Mouse (Mus musculus) erythroblast, embryonic 14.5 days (primary cell): Measurements from ENCODE around the gene Capns2.

Experiments
- GATA1 ChIP-seq: IDR thresholded peaks from 2 replicates; pipeline ENCODE4 v1.6.1; 2012; ENCODE audit warnings: low read length, inconsistent platforms, mixed read lengths
- TAL1 ChIP-seq: IDR thresholded peaks from 3 replicates; pipeline ENCODE4 v1.6.1; 2012; ENCODE audit warnings: low read length, inconsistent platforms, mixed read lengths

DNA sequence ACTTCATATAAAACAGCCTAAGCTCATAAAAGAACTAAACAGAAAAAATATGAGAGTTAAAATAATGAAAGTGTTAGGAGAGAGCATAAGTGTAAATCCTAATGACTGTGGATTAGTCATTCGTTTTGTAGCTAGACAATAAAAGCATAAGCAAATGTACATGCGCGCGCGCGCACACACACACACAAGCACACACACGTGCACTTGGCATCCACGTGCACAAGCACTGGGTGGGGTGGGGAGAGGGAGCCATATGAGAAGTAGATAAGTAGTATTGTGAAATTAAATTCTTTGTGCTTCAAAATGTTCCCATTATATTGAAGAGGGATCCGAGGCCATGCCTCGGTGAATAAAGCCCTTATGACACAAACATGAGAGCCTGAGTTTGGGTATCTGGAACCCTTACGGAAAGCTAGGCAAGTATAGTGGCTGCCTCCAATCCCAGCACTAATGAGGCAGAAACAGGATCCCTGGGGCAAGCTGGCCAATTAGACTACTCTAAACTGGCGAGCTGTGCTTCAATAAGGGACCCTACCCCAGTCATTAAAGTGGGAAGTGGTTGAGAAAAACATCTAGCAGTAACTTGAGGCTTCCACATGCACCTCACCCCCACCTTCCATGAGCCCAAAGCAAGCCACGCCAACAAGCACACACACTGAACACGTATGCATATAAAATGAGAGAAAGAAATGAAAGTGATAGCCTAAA is 42.6 kb upstream of the Capns2 start:
- no peak for TF ChIP-seq TAL1
- no peak for TF ChIP-seq GATA1
